Mouse (Mus musculus): ENCODE data around the gene Gpr62.

The Gpr62 gene

GRCm38 (mm10) chr9:106474456-106474855 is 8.7 kb upstream of the Gpr62 start:
- peak; percentile 83 for DNase-seq (ENCODE audit: low read depth, low spot score)

GRCm38 (mm10) chr9:106473753-106474105 is 8.0 kb upstream of the Gpr62 start:
- no peak for DNase-seq (ENCODE audit: low read depth, low spot score)

GRCm38 (mm10) chr9:106473081-106473752 is 7.5 kb upstream of the Gpr62 start:
- no peak for DNase-seq (ENCODE audit: low read depth, low spot score)

- no peak for DNase-seq (ENCODE audit: low read depth, low spot score)
Measured at GRCm38 (mm10) chr9:106472321-106472720, 6.6 kb upstream of the Gpr62 start.

GRCm38 (mm10) chr9:106471892-106472291 is 6.2 kb upstream of the Gpr62 start:
- DNase-seq (ENCODE audit: low read depth, low spot score) = no peak

GRCm38 (mm10) chr9:106470991-106471750 is 5.4 kb upstream of the Gpr62 start:
- DNase-seq (ENCODE audit: low read depth, low spot score) = no peak

GRCm38 (mm10) chr9:106469776-106470175 is 4.0 kb upstream of the Gpr62 start:
- no peak for DNase-seq (ENCODE audit: low read depth, low spot score)

- peak; percentile 50 for DNase-seq (ENCODE audit: low read depth, low spot score)
Measured at GRCm38 (mm10) chr9:106469317-106469716, 3.6 kb upstream of the Gpr62 start.

GRCm38 (mm10) chr9:106467746-106468145 is 2.0 kb upstream of the Gpr62 start:
- no peak for DNase-seq (ENCODE audit: low read depth, low spot score)

- no peak for DNase-seq (ENCODE audit: low read depth, low spot score)
Measured at GRCm38 (mm10) chr9:106466721-106467120, 983 bp upstream of the Gpr62 start.

- peak; percentile 46 for DNase-seq (ENCODE audit: low read depth, low spot score)
Measured at GRCm38 (mm10) chr9:106464751-106465541, 792 bp downstream of the Gpr62 start.

- no peak for DNase-seq (ENCODE audit: low read depth, low spot score)
Measured at GRCm38 (mm10) chr9:106463122-106464063, 2.3 kb downstream of the Gpr62 start.

- no peak for DNase-seq (ENCODE audit: low read depth, low spot score)
Measured at GRCm38 (mm10) chr9:106462430-106462800, 3.3 kb downstream of the Gpr62 start.

GRCm38 (mm10) chr9:106461641-106462429 is 3.9 kb downstream of the Gpr62 start:
- DNase-seq (ENCODE audit: low read depth, low spot score) = no peak

GRCm38 (mm10) chr9:106461026-106461415 is 4.7 kb downstream of the Gpr62 start:
- no peak for DNase-seq (ENCODE audit: low read depth, low spot score)

GRCm38 (mm10) chr9:106460401-106461025 is 5.2 kb downstream of the Gpr62 start:
- DNase-seq (ENCODE audit: low read depth, low spot score) = no peak

GRCm38 (mm10) chr9:106459946-106460345 is 5.8 kb downstream of the Gpr62 start:
- no peak for DNase-seq (ENCODE audit: low read depth, low spot score)

- no peak for DNase-seq (ENCODE audit: low read depth, low spot score)
Measured at GRCm38 (mm10) chr9:106457920-106458319, 7.8 kb downstream of the Gpr62 start.

GRCm38 (mm10) chr9:106457163-106457559 is 8.6 kb downstream of the Gpr62 start:
- no peak for DNase-seq (ENCODE audit: low read depth, low spot score)

All from CD4-positive, CD25-positive, alpha-beta regulatory T cell, adult 2 months (primary cell).